Mouse (Mus musculus): ENCODE data around the gene Pkdcc. TPM values are rescaled to one million over a fixed set of nuclear protein-coding genes. Genes with fewer than 3 reads are reported as not detected.

Gene Pkdcc
- total RNA-seq, 4 experiments from 2014 or later = 46.4 to 59.2 (median 52.7) TPM

GRCm38 (mm10) chr17:83212422-83212821 lies 2.7 kb upstream of the Pkdcc start:
- no peak for DNase-seq (ENCODE audit: low spot score)

GRCm38 (mm10) chr17:83213228-83213915 lies 1.7 kb upstream of the Pkdcc start:
- no peak for DNase-seq (ENCODE audit: low spot score)

- peak; percentile 64 for DNase-seq (ENCODE audit: low spot score)
Measured at GRCm38 (mm10) chr17:83214161-83214592, 915 bp upstream of the Pkdcc start.

GRCm38 (mm10) chr17:83215529-83216244 lies 595 bp downstream of the Pkdcc start:
- DNase-seq (ENCODE audit: low spot score) = no peak

GRCm38 (mm10) chr17:83216251-83216919 lies 1.3 kb downstream of the Pkdcc start:
- DNase-seq (ENCODE audit: low spot score) = no peak

- no peak for DNase-seq (ENCODE audit: low spot score)
Measured at GRCm38 (mm10) chr17:83218189-83218588, 3.1 kb downstream of the Pkdcc start.

GRCm38 (mm10) chr17:83218722-83219121 lies 3.6 kb downstream of the Pkdcc start:
- DNase-seq (ENCODE audit: low spot score) = no peak

- DNase-seq (ENCODE audit: low spot score) = peak; percentile 52
Measured at GRCm38 (mm10) chr17:83219351-83220287, 4.5 kb downstream of the Pkdcc start.

GRCm38 (mm10) chr17:83220954-83221538 lies 6.0 kb downstream of the Pkdcc start:
- DNase-seq (ENCODE audit: low spot score) = peak; percentile 61

- DNase-seq (ENCODE audit: low spot score) = no peak
Measured at GRCm38 (mm10) chr17:83221611-83222500, 6.8 kb downstream of the Pkdcc start.

- no peak for DNase-seq (ENCODE audit: low spot score)
Measured at GRCm38 (mm10) chr17:83222705-83223104, 7.6 kb downstream of the Pkdcc start.

- DNase-seq (ENCODE audit: low spot score) = no peak
Measured at GRCm38 (mm10) chr17:83224451-83224971, 9.4 kb downstream of the Pkdcc start.

- no peak for DNase-seq (ENCODE audit: low spot score)
Measured at GRCm38 (mm10) chr17:83226395-83226986, 11.4 kb downstream of the Pkdcc start.

GRCm38 (mm10) chr17:83231357-83231756 lies 16.3 kb downstream of the Pkdcc start:
- no peak for DNase-seq (ENCODE audit: low spot score)

- DNase-seq (ENCODE audit: low spot score) = no peak
Measured at GRCm38 (mm10) chr17:83235227-83235626, 20.1 kb downstream of the Pkdcc start.

- no peak for DNase-seq (ENCODE audit: low spot score)
Measured at GRCm38 (mm10) chr17:83236202-83236601, 21.1 kb downstream of the Pkdcc start.

GRCm38 (mm10) chr17:83238123-83239058 lies 23.3 kb downstream of the Pkdcc start:
- no peak for DNase-seq (ENCODE audit: low spot score)

- no peak for DNase-seq (ENCODE audit: low spot score)
Measured at GRCm38 (mm10) chr17:83244502-83244901, 29.4 kb downstream of the Pkdcc start.
